Mouse (Mus musculus): Measurements from ENCODE around the gene Slc34a1.

DNA sequence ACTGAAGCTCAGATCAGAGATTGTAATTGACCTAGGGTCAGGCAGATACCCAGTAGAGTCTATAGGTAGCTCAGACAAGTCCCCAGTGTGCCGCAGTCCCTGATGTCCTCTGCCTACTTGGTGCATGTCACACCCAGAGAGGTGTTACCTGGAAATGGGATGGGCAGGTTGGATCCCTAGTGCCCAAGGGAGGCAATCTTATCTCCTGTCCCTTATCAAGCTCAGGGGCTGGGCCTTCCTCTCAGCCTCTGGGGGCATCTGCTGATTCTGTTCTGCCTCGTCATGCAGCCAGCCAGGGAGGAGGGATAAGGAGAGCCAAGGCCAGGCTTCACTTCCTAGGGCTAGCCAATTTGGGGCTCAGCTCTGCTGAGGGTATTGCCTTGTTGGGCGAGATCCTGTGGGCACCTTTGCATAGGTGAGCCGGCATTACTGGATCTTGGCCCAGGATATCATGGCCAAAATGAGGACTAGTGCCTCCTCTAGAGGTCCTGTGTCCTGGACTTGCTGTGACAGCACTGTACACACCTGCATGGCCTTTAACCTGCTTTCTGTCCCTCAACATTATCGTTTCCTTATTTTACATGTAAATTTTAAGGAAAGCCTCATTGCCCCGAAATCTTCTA lies 48.6 kb downstream of the Slc34a1 start:
- TF ChIP-seq CTCF (IDR thresholded peaks at IDR 0.05; ENCODE audit: low read depth) (no peak; the same call in 1 of the 2 replicates), EP300 (IDR thresholded peaks at IDR 0.05; ENCODE audit: low read depth) (peak; percentile 53; the same call in 1 of the 2 replicates)
